Mouse (Mus musculus) forelimb bud, embryonic 11.5 days (tissue): ENCODE results near the gene Zfp787.

ENCODE experiments used
- DNase-seq: peaks from one replicate; pipeline ENCODE4 v3.0.0-alpha.2; 2012; ENCODE audit warnings: low read depth, low spot score

Gene Zfp787

DNA sequence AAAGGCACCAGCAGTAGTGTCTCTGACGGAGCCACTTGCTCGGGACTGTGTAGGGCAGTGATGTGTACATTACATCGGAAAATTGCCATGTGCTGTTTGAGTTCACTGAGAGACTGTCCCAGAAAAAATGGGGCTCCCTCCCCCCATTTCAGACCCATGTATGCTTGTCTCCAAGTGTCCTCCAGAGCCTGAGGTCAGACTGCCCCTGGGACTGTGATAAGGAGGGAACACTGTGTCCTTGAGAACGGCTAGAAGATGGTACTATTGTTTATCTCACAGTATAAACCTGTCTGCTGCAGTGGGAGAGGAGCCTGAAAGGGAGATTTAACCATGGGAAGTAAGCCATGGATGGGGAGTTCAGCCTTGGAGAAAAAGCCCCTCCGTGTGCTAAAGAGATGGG lies 8.9 kb upstream of the Zfp787 start:
- DNase-seq, result no peak

DNA sequence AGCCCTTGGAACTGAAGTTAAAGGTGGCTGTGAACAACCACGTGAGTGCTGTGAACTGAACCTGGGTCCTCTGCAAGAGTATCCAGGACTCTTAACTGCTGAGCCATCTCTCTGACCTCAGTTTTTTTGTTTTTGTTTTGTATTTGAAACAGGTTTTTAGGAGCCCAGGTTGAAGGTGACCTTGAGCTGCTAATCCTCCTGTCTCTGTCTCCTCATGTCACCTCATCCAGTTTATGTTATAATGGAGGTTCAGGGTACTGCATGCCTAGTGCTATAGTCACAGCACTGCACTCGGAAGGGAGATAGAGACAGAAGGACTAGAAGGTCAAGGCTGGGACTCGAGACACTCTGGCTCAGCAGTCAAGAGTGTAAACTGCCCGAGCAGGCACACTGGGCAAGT lies 6.4 kb upstream of the Zfp787 start:
- no peak for DNase-seq

- no peak for DNase-seq
Measured at GRCm38 (mm10) chr7:6161541-6161940, 5.7 kb upstream of the Zfp787 start.

- no peak for DNase-seq
Measured at GRCm38 (mm10) chr7:6159604-6160003, 3.8 kb upstream of the Zfp787 start.

- DNase-seq, result no peak
Measured at GRCm38 (mm10) chr7:6157479-6157878, 1.7 kb upstream of the Zfp787 start.

GRCm38 (mm10) chr7:6156901-6157472 lies 1.2 kb upstream of the Zfp787 start:
- no peak for DNase-seq

GRCm38 (mm10) chr7:6155031-6155872 lies 545 bp downstream of the Zfp787 start:
- DNase-seq, result peak; percentile 85

DNA sequence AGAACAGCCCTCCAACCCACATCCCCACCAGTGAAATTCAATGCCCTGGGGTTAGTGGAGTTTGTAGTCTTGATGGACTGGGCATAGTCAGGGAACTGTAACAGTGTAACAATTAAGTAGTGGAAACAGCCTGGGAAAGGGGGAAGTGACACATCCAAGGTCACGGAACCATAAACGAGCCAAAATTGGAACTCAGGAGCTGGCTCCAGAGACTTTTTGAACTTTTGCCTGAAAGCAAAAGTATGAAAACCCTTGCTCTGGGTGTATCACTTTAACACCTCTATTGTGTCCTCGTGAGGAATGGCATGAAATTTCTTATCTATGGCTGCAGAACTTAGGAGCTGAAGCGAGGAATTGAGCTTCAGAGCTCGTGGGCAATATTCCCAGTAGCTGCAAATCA lies 1.6 kb downstream of the Zfp787 start:
- no peak for DNase-seq

DNA sequence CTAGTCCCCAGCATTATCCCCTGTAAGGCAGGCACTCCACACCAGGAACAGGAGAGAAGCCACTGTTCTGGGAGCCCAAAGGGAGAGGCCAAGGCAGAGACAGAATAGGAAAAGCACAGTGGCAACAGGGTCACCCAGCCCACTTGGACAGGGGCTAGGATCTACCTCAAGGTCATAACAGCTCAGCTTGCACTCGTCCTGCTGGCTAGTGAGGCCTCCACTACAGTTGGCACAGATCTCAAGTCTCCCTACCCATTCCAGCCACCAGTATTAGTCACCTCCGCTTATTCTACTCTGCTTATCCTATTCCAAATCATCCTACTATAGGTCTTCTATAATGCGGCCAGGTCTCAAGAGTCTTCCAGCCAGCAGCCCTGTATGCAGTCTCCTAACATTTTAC lies 2.7 kb downstream of the Zfp787 start:
- no peak for DNase-seq

DNA sequence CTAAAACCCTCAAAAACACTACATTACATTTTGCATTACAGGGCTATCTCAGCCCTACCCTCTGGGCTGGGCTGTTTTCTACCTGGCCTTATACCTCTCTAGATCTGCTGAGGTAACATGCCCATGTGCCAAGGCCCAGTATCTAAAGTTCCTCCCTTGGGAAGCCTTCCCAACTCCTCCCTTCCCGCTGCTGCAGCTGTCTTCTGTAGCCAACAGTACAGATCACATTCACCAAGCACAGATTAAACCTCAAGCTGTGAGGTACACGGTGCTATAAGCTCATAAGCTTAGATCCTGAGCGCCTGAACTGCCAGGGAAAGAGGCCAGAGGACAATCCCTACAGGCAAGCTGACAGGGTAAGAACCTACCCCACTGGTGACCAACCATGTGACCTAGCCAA lies 3.8 kb downstream of the Zfp787 start:
- DNase-seq, result no peak

DNA sequence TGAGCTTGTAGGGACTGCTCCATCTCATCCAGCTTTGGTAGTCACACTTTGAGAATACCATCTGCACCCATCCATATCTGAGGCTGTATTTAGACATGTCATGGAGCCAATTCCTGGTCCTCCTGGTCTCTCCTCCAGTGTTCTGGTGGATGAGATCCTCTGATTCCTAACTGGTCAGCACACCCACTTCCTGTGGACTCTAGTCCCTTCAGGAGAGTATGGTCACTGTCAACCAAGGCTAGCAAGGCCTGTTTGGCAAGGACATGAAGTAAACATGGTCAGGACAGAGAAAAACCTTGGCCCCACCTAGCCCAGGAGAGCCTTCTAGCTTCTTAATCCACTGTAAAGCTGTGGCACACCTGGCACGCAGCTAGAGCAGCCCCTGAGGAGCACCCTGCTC lies 4.5 kb downstream of the Zfp787 start:
- DNase-seq, result no peak

GRCm38 (mm10) chr7:6147688-6148087 lies 8.1 kb downstream of the Zfp787 start:
- DNase-seq, result no peak

DNA sequence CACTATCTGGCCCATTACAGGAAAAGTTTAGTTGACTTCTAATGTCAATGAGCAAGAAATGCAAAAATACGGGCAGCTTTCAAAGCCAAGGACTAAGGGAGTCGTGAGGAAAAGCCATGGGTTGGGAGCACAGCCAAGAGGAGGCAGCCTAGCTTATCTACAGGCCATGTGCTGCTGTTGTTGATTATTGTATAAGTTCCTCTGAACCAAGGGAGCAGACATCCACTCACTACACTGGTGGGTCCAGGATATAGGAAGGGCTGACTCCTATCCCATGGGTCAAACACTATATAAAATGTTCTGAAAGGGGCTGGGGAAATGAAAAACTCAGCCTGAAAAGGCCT lies 8.8 kb downstream of the Zfp787 start:
- DNase-seq, result no peak

DNA sequence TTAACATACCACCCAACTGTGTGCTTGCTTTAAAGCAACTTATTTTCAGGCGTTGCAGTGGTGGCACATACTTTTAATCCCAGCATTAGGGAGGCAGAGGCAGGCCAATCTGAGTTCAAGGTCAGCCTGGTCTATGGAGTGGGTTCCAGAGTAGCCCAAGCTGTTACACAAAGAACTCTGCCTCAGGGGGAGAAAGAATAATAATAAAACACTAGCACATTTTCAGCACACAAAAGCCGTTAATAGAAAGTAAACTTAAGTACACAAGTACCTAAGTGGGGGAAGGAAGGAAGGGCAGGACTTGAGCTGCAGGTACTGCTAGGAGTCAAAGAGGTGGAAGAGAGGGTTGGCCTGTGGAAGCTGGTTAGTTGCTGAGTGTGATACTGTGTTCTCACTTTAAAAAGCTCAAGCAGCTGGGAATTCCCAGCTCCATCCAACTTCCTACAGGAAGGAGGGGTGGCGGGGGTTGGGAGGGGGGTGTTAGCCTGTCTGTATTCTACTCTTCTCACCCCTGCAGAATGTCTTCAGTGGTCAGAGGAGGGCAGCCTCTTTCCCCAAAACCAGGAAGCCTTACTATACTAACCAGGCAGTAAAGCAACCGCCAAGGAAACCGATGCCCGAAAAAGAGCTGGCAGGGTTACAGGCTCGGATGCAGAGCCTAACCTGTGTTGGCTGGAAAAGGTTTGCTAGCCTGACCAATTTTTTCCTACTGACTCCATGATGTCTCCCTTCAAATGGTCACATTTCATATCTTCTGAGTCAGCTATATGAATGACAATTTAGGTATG lies 9.4 kb downstream of the Zfp787 start:
- no peak for DNase-seq

DNA sequence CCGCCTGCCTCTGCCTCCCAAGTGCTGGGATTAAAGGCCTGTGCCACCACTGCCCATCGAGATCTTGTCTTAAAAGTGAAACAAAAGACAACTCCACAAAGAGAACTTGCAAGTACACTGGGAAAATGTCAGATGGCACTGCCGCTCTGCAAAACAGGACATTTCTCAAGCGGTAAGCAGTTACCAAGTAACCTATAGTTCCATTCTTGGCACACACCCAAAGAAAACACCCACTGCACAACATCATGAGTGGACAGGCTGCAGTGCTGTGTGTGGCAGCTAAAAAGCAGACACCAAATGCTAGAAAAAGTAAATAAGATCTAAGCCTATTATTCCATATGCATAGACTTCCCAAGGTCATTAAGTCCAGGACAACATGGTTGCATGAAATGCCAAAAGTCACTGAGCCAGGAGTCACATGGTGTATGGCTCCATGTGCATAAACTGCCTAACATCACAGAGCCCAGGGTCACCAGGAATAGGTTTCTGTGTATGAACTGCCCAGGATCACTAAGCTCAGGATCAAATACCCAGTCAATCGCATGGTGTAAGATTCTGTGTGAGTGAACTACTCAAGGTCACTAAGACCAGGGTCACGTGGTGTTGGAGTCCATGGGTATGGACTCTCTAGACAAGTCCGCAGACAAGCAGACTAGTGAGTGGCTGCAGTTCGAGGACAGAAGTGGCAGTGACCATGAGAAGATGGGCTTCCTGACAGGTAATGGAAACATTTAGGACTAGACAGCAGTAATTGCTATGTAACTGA lies 10.2 kb downstream of the Zfp787 start:
- no peak for DNase-seq

GRCm38 (mm10) chr7:6143991-6144531 lies 11.7 kb downstream of the Zfp787 start:
- no peak for DNase-seq

DNA sequence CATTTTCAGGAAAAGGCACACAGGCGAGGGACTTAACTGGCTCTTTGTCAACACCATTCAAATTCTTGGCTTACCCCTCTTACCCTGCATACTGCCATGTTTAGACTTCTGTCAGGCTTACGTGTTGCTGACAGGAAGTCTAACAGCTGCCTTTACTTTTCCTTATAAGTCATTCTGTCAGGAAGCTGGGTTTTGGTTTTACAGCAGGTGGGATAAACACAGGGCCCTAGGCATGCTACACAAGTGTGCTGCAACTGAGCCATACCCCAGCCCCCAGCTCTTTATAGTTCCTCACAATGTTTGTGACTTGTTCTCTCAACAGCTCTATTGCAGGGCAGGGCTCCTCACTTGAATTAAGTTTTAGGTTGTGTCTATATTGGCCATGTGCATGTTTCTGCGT lies 16.5 kb downstream of the Zfp787 start:
- DNase-seq, result no peak

DNA sequence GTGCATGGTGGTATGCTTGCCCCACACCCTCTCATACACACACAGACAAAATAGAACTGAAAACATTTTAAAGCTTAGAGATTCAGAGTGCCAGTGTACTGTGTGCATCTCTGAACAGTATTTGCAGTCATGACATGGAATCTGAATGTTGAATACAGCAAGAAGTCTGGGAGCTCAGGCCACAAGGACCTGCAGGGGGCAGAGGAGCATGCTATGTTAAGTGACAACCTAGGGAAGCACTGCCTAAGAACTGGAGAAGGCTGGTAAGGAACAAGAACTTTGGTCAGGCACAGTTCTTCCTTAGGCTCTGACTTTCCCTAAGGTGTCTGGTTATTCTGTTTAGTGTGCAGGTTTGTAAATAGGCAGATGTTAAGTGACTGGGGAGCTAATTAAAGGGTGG lies 19.3 kb downstream of the Zfp787 start:
- no peak for DNase-seq

- DNase-seq, result no peak
Measured at GRCm38 (mm10) chr7:6132646-6133045, 23.2 kb downstream of the Zfp787 start.

DNA sequence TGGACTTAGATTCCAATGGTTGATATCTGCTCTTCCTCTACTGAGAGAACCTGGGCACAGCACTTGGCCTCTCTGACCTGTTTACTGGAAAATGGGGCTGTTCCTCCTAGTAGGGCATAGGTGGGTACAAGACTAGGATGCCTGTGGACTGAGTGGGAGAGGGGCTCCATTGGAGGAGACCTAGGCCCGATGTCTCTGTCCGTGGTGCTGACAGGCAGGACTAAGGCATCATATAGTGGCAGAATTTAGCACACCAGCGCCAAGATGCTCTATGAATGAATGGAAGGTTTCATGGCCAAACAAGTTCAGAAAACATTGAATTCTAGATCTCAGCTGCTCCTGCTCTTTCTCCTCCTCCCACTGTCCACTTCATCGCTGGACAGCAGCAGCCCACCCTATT lies 25.5 kb downstream of the Zfp787 start:
- DNase-seq, result peak; percentile 27

DNA sequence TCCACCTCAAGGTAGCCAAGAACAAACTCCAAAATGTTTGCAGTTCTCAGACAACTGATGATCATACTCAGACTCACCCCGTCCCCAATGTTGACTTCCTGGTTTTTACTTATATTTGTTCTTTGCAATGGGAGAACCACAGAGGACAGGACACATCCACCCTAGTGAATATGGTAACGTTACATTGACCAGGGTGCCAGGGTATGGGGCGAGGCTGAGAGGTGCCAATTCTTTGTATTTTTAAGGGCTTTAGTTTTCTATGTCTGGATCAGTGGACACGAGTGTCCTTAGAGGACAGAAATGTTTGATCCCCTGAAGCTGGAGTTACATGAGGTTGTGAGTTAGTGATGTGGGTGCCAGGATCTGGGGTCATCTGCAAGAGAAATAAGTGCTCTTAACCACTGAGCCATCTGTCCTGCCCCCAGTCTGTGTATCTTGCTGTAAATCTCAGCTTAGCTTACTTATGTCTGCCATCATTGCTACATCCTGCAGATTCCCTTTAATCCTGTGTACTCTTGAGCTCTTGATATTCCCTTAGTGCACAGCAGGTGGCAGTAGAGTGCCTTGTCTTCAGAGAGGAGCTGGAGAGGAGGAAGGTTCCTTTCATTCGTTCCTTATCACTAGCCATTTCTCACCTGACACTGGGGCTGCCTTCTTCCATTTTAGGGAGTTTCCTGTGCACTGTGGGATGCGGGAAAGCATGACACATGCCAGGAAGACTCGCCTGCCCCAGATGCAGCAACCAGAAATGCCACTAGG lies 28.9 kb downstream of the Zfp787 start:
- peak; percentile 83 for DNase-seq
